Mouse (Mus musculus) midbrain, embryonic 14.5 days (tissue): ENCODE results near the gene Strn4. TPM values are rescaled to one million over a fixed set of nuclear protein-coding genes. Genes with fewer than 3 reads are reported as not detected.

Experiments used
- ATAC-seq: fragments of 200-750 bp; cut with Nextera tagmentation; 2 replicates; pipeline ENCODE4 v1.8.0; 2017; ENCODE audit warnings: moderate number of reproducible peaks, moderate library complexity; ENCODE audit not compliant: low FRiP score, low TSS enrichment
- DNase-seq: peaks from one replicate; pipeline ENCODE4 v3.0.0-alpha.2; 2015
- H3K27ac ChIP-seq: fragments of 300-500 bp; sonication (generic); replicated peaks from 2 replicates; pipeline ENCODE4 v1.5.1; 2014; ENCODE audit warnings: mild to moderate bottlenecking, low read depth, low read length, moderate library complexity
- H3K27me3 ChIP-seq: fragments of 300-500 bp; sonication (generic); 2 replicates; pipeline ENCODE4 v1.6.1; 2014; ENCODE audit warnings: low read length, control low read depth, mixed read lengths; ENCODE audit not compliant: control insufficient read depth, insufficient read depth
- H3K36me3 ChIP-seq: fragments of 300-500 bp; sonication (generic); 2 replicates; pipeline ENCODE4 v1.6.1; 2014; ENCODE audit warnings: low read length, control low read depth; ENCODE audit not compliant: control insufficient read depth, insufficient read depth
- H3K4me1 ChIP-seq: fragments of 300-500 bp; sonication (generic); 2 replicates; pipeline ENCODE4 v1.6.1; 2014; ENCODE audit warnings: mild to moderate bottlenecking, antibody characterized with exemption, low read length, control low read depth; ENCODE audit not compliant: control insufficient read depth, insufficient read depth
- H3K4me2 ChIP-seq: fragments of 300-500 bp; sonication (generic); 2 replicates; pipeline ENCODE4 v1.6.1; 2014; ENCODE audit warnings: mild to moderate bottlenecking, low read length, moderate library complexity
- H3K4me3 ChIP-seq: fragments of 300-500 bp; sonication (generic); replicated peaks from 2 replicates; pipeline ENCODE4 v1.5.1; 2014; ENCODE audit warnings: low read depth, low read length
- H3K9ac ChIP-seq: fragments of 300-500 bp; sonication (generic); replicated peaks from 2 replicates; pipeline ENCODE4 v1.6.1; 2014; ENCODE audit warnings: mild to moderate bottlenecking, low read length, moderate library complexity
- H3K9me3 ChIP-seq: fragments of 300-500 bp; sonication (generic); 2 replicates; pipeline ENCODE4 v1.6.1; 2016; ENCODE audit warnings: low read length, control low read depth, mixed read lengths; ENCODE audit not compliant: control insufficient read depth
- WGBS: fragments of 180-500 bp; shearing (Covaris S2); extraction: QIAGEN DNeasy Blood & Tissue Kit; methylation state at CpG from one replicate; pipeline ENCODE4 v1.1.7; 2014; 5-methylcytosine and 5-hydroxymethylcytosine counted together
- polyA plus RNA-seq: library from polyadenylated mRNA; unstranded; fragments of >200 nt; fragmentation: Nextera tagmentation; extraction: Ambion mirVana; gene quantifications from 2 replicates; pipeline ENCODE4 v1.2.1, GENCODE M21; 2014

The Strn4 gene
- polyA plus RNA-seq, 1 experiment from 2014 or later: 213 TPM

DNA sequence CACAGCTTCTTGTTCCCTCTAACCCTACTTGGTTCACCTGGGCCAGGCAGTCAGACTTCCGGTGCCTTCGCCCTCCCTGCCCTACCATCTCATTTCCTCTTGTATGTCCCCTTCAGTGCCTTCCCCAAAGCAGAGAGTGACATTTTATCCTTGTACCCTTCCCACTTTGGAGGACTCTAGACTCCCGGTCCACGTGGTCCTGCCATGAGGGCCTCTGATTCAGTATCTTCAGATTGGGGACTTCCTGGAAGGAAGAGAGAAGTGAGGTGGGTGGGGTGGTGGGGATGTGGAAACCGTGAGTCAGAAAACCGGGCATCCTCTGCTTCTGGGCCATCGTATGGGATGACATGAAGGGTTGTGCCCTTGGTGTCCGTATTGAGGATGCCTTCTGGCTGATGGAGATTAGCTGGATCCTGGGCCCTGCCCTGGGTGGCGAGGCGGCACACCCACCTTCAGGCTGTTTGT, 32.4 kb upstream of the Strn4 start:
- Histone ChIP-seq H3K9ac (0 out of 2 replicates have a peak overlapping the region, but pooled peaks have one; percentile 20), H3K36me3 (no peaks in the 10 kb centered on the region), H3K4me3 (peak overlapping the region; percentile 48; the same call in 1 of the 2 replicates), H3K4me2 (peak overlapping the region; percentile 98), H3K27me3 (0 out of 2 replicates have a peak, but pooled peaks cover 3% of the 10 kb centered on the region), H3K9me3 (no peaks in the 10 kb centered on the region), H3K4me1 (peaks cover 32% of the 10 kb centered on the region), H3K27ac (no peak overlapping the region)
- no peak for ATAC-seq
- WGBS: 20% methylated on average over 10 of the region's 10 CpGs
- DNase-seq: no peak

DNA sequence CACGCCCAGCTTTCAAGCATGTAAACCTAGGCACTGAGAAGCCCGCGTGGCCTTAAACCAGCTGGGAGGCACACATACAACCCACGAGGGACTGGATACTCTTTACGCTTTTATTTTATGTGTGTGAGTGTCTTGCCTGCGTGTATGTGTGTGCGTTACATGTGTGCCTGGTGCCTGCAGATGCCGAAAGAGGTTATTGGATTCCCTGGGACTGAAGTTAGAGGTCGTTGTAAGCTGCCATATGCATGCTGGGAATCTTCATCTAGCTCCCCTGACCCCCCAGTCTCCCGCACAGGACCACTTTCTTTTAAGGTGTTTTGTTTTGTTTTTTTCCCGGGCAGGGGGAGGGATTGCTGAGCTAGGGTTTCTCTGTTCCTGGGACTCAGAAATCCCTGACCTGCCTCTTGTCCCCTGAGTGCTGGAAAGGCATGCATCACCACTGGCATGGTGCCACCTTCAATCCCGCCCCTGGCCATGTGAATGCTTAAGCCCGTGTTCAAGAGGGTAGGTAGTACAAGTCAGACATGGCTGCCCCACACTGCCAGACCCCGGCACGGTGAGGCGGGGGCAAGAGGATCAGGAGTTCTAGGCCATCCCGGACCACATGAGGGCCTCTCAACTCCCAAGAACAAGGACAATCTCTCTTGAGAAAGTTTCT, 31.8 kb upstream of the Strn4 start:
- Histone ChIP-seq H3K9me3 (no peaks in the 10 kb centered on the region), H3K27me3 (0 out of 2 replicates have a peak, but pooled peaks cover 3% of the 10 kb centered on the region), H3K4me3 (peak overlapping the region; percentile 48; the same call in 1 of the 2 replicates), H3K36me3 (no peaks in the 10 kb centered on the region), H3K27ac (no peak overlapping the region), H3K9ac (0 out of 2 replicates have a peak overlapping the region, but pooled peaks have one; percentile 20), H3K4me2 (peak overlapping the region; percentile 98), H3K4me1 (peaks cover 32% of the 10 kb centered on the region)
- DNase-seq (peak; percentile 45), ATAC-seq (no peak)
- WGBS: 41% methylated on average over 17 of the region's 17 CpGs

DNA sequence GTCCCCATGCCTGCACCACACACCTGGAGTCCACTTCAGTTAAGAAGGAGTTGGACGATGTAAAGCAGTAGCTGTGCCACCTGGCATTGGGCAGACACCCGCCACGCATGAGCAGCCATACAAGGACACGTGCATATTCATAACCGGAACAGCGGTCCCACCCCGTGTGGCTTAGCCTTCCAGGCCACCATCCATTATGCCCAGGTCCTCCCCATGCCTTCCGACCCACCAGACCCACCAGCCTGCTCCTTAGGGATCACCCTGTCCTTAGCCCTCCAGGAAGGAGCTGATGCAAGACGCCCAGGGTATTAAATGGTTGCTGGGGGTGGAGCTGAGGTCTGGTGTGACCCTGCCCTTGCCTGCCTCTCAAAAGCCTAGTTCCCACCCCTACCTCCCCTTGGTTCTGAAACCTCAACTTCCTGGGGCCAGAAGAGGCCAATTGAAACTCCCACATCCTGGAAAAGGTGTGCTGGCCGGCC, 31.2 kb upstream of the Strn4 start:
- H3K4me2 ChIP-seq: peak overlapping the region; percentile 98
- peaks cover 32% of the 10 kb centered on the region for H3K4me1 ChIP-seq
- H3K27ac ChIP-seq: no peak overlapping the region
- no peak for ATAC-seq
- H3K9me3 ChIP-seq: no peaks in the 10 kb centered on the region
- no peaks in the 10 kb centered on the region for H3K36me3 ChIP-seq
- H3K27me3 ChIP-seq: 0 out of 2 replicates have a peak, but pooled peaks cover 3% of the 10 kb centered on the region
- no peak overlapping the region for H3K9ac ChIP-seq
- DNase-seq: no peak
- no peak overlapping the region for H3K4me3 ChIP-seq
- WGBS: 61% methylated on average over 10 of the region's 10 CpGs

DNA sequence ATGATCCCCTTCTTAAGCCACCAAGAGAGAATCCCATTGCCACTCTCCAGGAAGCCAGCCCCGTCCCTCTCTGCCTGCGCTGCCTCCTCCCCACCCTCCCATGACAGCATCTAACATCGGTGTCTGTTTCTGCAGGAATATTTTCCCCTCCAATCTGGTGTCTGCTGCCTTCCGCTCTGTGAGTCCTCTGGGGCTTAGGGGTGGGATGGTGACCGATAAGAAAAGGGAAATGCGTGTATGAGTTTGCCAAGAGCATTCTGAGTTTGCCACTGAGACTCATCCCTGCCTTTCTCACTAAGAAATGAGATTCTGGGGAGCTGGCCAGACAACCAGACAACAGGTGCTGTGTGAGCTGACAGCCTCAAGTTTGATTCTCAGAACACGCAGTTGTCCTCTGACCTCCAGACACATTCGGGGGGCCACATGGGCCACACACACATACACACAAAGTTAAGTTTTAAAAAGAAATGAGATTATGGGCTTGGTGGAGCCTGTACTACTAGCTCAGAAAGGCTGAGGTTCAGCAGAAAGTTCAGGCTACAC, 30.1 kb upstream of the Strn4 start:
- H3K27ac ChIP-seq: no peak overlapping the region
- 0 out of 2 replicates have a peak, but pooled peaks cover 3% of the 10 kb centered on the region for H3K27me3 ChIP-seq
- H3K36me3 ChIP-seq: 0 out of 2 replicates have a peak, but pooled peaks cover 3% of the 10 kb centered on the region
- H3K4me1 ChIP-seq: peaks cover 31% of the 10 kb centered on the region
- DNase-seq: no peak
- ATAC-seq: no peak
- WGBS: 85% methylated on average over 8 of the region's 8 CpGs
- H3K4me2 ChIP-seq: no peak overlapping the region
- H3K4me3 ChIP-seq: no peak overlapping the region
- H3K9ac ChIP-seq: no peak overlapping the region
- no peaks in the 10 kb centered on the region for H3K9me3 ChIP-seq

DNA sequence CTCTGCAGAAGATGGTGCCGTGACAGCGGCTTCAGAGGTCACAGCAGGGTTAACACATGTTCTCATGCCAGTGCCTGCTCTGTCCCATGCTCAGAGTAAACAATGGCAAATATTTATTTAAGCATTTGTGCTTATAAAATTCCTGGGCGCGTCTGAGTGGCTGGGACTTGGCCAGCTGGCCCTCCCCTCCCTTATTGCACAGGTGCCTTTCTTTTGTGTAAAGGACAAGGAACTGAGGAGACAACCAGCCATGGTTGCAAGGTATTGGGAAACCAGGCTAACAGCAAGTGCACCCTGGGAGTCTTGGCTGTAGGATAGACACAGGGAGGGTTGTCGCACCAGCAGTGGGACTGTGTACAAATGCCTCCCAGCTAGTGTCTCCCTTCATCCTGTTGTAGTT, 23.4 kb upstream of the Strn4 start:
- WGBS: 94% methylated on average over 5 of the region's 5 CpGs
- no peak for DNase-seq
- no peak overlapping the region for H3K4me2 ChIP-seq

DNA sequence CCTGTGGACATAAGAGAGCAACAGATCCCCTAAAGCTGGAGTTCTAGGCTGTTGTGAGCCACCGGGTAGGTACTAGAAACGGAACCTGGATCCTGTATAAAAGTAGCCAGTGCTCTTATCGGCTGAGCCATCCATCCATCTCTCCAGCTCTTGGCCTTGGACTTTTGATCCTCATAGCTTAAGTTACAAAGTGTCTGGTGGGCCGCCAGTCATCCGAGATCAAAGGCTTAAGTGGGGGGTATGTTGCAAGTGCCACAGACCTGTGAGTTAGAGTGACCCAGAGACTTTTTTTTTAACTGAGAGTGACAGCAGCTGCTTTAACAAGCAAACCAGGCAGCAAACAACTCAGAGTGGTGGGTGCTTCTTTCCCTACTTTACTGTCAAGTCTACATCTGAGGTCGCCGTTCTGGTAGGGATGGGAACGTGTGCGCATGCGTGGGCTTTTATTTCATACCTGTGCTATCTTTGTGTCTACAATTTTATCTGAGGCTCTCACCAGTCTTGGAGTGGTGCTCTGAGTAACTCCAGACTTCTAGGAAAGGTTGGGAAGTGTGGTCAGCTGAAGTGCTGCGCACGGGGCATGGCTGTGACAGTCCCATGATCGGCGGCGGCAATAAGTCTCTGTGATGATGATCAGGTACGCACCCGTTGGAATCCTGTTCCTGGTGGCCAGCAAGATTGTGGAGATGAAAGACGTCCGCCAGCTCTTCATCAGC, 22.5 kb upstream of the Strn4 start:
- Histone ChIP-seq H3K9ac (no peak overlapping the region), H3K4me1 (no peaks in the 10 kb centered on the region), H3K27me3 (no peaks in the 10 kb centered on the region), H3K4me2 (no peak overlapping the region), H3K4me3 (no peak overlapping the region), H3K27ac (no peak overlapping the region), H3K36me3 (peaks cover 11% of the 10 kb centered on the region; the same call in 1 of the 2 replicates), H3K9me3 (no peaks in the 10 kb centered on the region)
- 92% methylated on average over 19 of the region's 19 CpGs for WGBS
- DNase-seq (no peak), ATAC-seq (no peak)

More for the DNA sequence above, 23.4 kb upstream of the Strn4 start:
- H3K36me3 ChIP-seq: peaks cover 11% of the 10 kb centered on the region; the same call in 1 of the 2 replicates
- no peaks in the 10 kb centered on the region for H3K4me1 ChIP-seq
- no peak overlapping the region for H3K4me3 ChIP-seq
- H3K9ac ChIP-seq: no peak overlapping the region
- no peak overlapping the region for H3K27ac ChIP-seq
- H3K27me3 ChIP-seq: no peaks in the 10 kb centered on the region
- H3K9me3 ChIP-seq: no peaks in the 10 kb centered on the region
- no peak for ATAC-seq

DNA sequence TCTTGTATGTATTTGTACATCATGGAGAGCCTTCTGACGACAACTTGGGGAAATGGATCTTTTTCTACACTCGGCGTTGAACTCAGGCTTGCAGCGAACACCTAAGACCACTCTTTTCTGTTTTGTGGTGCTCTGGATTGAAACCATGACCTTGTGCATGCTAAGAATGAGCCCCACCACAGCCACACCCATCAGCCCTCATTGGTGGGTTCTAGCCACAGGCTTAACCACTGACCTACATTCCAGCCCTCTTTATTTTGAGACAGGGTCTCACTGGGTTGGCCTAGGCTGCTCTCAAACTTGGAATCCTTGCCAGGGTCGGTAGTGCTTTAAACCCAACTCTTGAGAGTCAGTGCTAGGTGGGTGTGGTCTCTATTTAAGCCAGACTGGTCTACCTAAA, 20.8 kb upstream of the Strn4 start:
- Histone ChIP-seq H3K36me3 (peaks cover 11% of the 10 kb centered on the region; the same call in 1 of the 2 replicates), H3K4me1 (no peaks in the 10 kb centered on the region), H3K9me3 (no peaks in the 10 kb centered on the region), H3K27me3 (no peaks in the 10 kb centered on the region), H3K4me2 (no peak overlapping the region), H3K4me3 (no peak overlapping the region), H3K9ac (no peak overlapping the region), H3K27ac (no peak overlapping the region)
- WGBS: 93% methylated on average over 5 of the region's 5 CpGs
- ATAC-seq (no peak), DNase-seq (no peak)

DNA sequence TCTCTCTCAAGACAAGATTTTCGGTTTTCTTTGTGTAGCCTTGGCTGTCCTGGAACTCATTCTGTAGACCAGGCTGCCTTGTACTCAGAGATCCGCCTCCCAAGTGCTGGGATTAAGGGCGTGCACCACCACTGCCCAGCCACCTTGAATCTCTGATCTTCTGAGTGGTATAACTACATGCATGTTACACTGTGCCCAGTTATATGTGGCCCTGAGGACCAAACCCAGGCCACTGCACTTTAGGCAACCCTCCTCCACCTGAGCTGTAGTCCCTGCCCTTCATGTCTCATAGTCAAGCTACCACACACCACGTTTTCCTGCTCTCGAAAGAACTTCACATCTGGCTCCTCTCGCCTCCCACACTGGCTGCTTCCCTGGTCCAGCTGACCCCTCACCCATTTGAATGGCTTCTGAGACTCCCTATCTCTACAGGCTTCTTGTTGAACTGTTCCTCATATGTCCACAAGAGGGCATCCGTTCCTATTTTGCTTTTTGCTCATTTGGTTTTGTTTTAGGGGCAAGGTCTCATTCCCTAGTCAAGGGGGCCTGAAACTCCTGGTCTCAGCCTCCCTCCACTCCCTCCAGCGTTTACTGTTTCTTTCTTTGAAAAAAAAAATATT, 11.2 kb upstream of the Strn4 start:
- no peaks in the 10 kb centered on the region for H3K27me3 ChIP-seq
- ATAC-seq (no peak), DNase-seq (peak; percentile 70)
- H3K27ac ChIP-seq: no peak overlapping the region
- 31% methylated on average over 8 of the region's 8 CpGs for WGBS
- no peak overlapping the region for H3K9ac ChIP-seq
- no peaks in the 10 kb centered on the region for H3K4me1 ChIP-seq
- H3K4me2 ChIP-seq: no peak overlapping the region
- H3K9me3 ChIP-seq: no peaks in the 10 kb centered on the region
- H3K36me3 ChIP-seq: peaks cover 19% of the 10 kb centered on the region; the same call in 1 of the 2 replicates
- no peak overlapping the region for H3K4me3 ChIP-seq
